Mouse (Mus musculus) regulatory T cell (primary cell): ENCODE data around the gene Arhgap24.
"Not testable (repeated sequence)": the region's sequence is repeated elsewhere in the genome, so short reads cannot be mapped to it uniquely, and the experiment has no call there.

Experiments used
- in situ Hi-C: fragments of 300-600 bp; cut with MboI, MseI; formaldehyde crosslinking; loops from one replicate; pipeline ENCODE4 v1.15.1; 2025; ENCODE audit warnings: high pct_unique_total_duplicates

Arhgap24 gene

GRCm38 (mm10) chr5:102872996-102873395 is 391.8 kb downstream of the Arhgap24 start:
- in situ Hi-C loops, result not testable (repeated sequence)

GRCm38 (mm10) chr5:102874605-102875298 is 393.6 kb downstream of the Arhgap24 start:
- in situ Hi-C loops, result loop anchor here (25.0 kb wide), 1 partner anchor 763 kb away; the partner anchor contains the start of gene Slc10a6

- in situ Hi-C loops, result loop anchor here (25.0 kb wide), 1 partner anchor 762 kb away; the partner anchor contains the start of gene Slc10a6
These were observed 394.4 kb downstream of the Arhgap24 start for GRCm38 (mm10) chr5:102875628-102876027.

- in situ Hi-C loops, result loop anchor here (25.0 kb wide), 1 partner anchor 749 kb away; the partner anchor contains the start of gene Slc10a6
These were observed 407.4 kb downstream of the Arhgap24 start for GRCm38 (mm10) chr5:102888482-102889162.

GRCm38 (mm10) chr5:102889163-102889488 is 407.9 kb downstream of the Arhgap24 start:
- in situ Hi-C loops, result loop anchor here (25.0 kb wide), 1 partner anchor 748 kb away; the partner anchor contains the start of gene Slc10a6

GRCm38 (mm10) chr5:102892226-102892625 is 411.0 kb downstream of the Arhgap24 start:
- in situ Hi-C loops, result loop anchor here (25.0 kb wide), 1 partner anchor 745 kb away; the partner anchor contains the start of gene Slc10a6

GRCm38 (mm10) chr5:102898301-102898700 is 417.1 kb downstream of the Arhgap24 start:
- in situ Hi-C loops, result loop anchor here (25.0 kb wide), 1 partner anchor 739 kb away; the partner anchor contains the start of gene Slc10a6

- in situ Hi-C loops, result loop anchor here (25.0 kb wide), 1 partner anchor 738 kb away; the partner anchor contains the start of gene Slc10a6
These were observed 418.6 kb downstream of the Arhgap24 start for GRCm38 (mm10) chr5:102899680-102900215.

- in situ Hi-C loops, result no loop called here
These were observed 420.0 kb downstream of the Arhgap24 start for GRCm38 (mm10) chr5:102901176-102901575.

- in situ Hi-C loops, result no loop called here
These were observed 422.3 kb downstream of the Arhgap24 start for GRCm38 (mm10) chr5:102903487-102903886.

GRCm38 (mm10) chr5:102904066-102904465 is 422.9 kb downstream of the Arhgap24 start:
- in situ Hi-C loops, result no loop called here

GRCm38 (mm10) chr5:102905441-102906211 is 424.4 kb downstream of the Arhgap24 start:
- in situ Hi-C loops, result no loop called here

- in situ Hi-C loops, result no loop called here
These were observed 439.0 kb downstream of the Arhgap24 start for GRCm38 (mm10) chr5:102920199-102920598.

GRCm38 (mm10) chr5:102926786-102927185 is 445.6 kb downstream of the Arhgap24 start:
- in situ Hi-C loops, result no loop called here

- in situ Hi-C loops, result no loop called here
These were observed 449.0 kb downstream of the Arhgap24 start for GRCm38 (mm10) chr5:102930161-102930560.

GRCm38 (mm10) chr5:102943864-102944630 is 462.9 kb downstream of the Arhgap24 start:
- in situ Hi-C loops, result not testable (repeated sequence)

- in situ Hi-C loops, result no loop called here
These were observed 465.4 kb downstream of the Arhgap24 start for GRCm38 (mm10) chr5:102946625-102947024.

GRCm38 (mm10) chr5:102947061-102947711 is 466.0 kb downstream of the Arhgap24 start:
- in situ Hi-C loops, result no loop called here
